Mouse (Mus musculus) mammary gland, adult 2 months (tissue): ENCODE data around the gene Olfr918. TPM values are rescaled to one million over a fixed set of nuclear protein-coding genes. Genes with fewer than 3 reads are reported as not detected.

Source experiments
- polyA plus RNA-seq: library from polyadenylated mRNA; depleted of rRNA; stranded (reverse); fragments of >200 nt; gene quantifications from 2 replicates; pipeline ENCODE4 v1.2.3, GENCODE M21; 2012; ENCODE audit warnings: low replicate concordance; rRNA removed

Olfr918 gene
- polyA plus RNA-seq: not detected in 2 replicates

GRCm38 (mm10) chr9:38674501-38674900 lies at the start of gene Olfr918:
Gene Olfr918 (minus strand): TSS chr9:38674601.

GRCm38 (mm10) chr9:38718102-38718501 lies 43.7 kb upstream of the Olfr918 start, which contains the start of gene Vwa5a:
Gene Vwa5a (plus strand): TSS chr9:38718268.

GRCm38 (mm10) chr9:38665742-38666141 lies 8.7 kb downstream of the Olfr918 start, which contains the start of gene Olfr917:
Gene Olfr917 (minus strand): TSS chr9:38665842.

GRCm38 (mm10) chr9:38659775-38660174 lies 14.6 kb downstream of the Olfr918 start, which contains the start of gene Olfr916:
Gene Olfr916 (minus strand): TSS chr9:38659875.

Other genes starting within 250 kb of the Olfr918 start
- not detected in 2 replicates for gene Olfr901, start 245.1 kb downstream of the Olfr918 start, polyA plus RNA-seq
- gene Olfr902, start 226.9 kb downstream of the Olfr918 start, polyA plus RNA-seq: not detected in 2 replicates
- not detected in 2 replicates for gene Olfr904, start 211.5 kb downstream of the Olfr918 start, polyA plus RNA-seq
- gene Olfr905, start 203.5 kb downstream of the Olfr918 start, polyA plus RNA-seq: not detected in 2 replicates
- not detected in 2 replicates for gene Olfr906, start 187.5 kb downstream of the Olfr918 start, polyA plus RNA-seq
- gene Olfr907, start 178.8 kb downstream of the Olfr918 start, polyA plus RNA-seq: not detected in 2 replicates
- gene Olfr911-ps1, start 153.0 kb downstream of the Olfr918 start, polyA plus RNA-seq: not detected in 2 replicates
- not detected in 2 replicates for gene Olfr910, start 136.8 kb downstream of the Olfr918 start, polyA plus RNA-seq
- gene Olfr912, start 94.4 kb downstream of the Olfr918 start, polyA plus RNA-seq: not detected in 2 replicates
- not detected in 2 replicates for gene Olfr913, start 81.8 kb downstream of the Olfr918 start, polyA plus RNA-seq
- not detected in 2 replicates for gene Olfr914, start 69.5 kb downstream of the Olfr918 start, polyA plus RNA-seq
- not detected in 2 replicates for gene Olfr916, start 14.7 kb downstream of the Olfr918 start, polyA plus RNA-seq
- not detected in 2 replicates for gene Olfr917, start 8.8 kb downstream of the Olfr918 start, polyA plus RNA-seq
- gene Olfr919, start 29.1 kb upstream of the Olfr918 start, polyA plus RNA-seq: not detected in 2 replicates
- gene Vwa5a, start 43.7 kb upstream of the Olfr918 start, polyA plus RNA-seq: 15.3 and 43.0 TPM in 2 replicates
- gene Olfr920, start 77.7 kb upstream of the Olfr918 start, polyA plus RNA-seq: 0.18 and 0.42 TPM in 2 replicates
- gene Olfr921, start 98.5 kb upstream of the Olfr918 start, polyA plus RNA-seq: not detected in 2 replicates
- not detected in 2 replicates for gene Olfr922, start 140.0 kb upstream of the Olfr918 start, polyA plus RNA-seq
- gene Olfr923, start 151.9 kb upstream of the Olfr918 start, polyA plus RNA-seq: not detected in 2 replicates
- not detected in 2 replicates for gene Olfr924, start 169.8 kb upstream of the Olfr918 start, polyA plus RNA-seq
- gene Olfr26, start 180.5 kb upstream of the Olfr918 start, polyA plus RNA-seq: not detected in 2 replicates
- gene Olfr926, start 202.5 kb upstream of the Olfr918 start, polyA plus RNA-seq: not detected in 2 replicates